Mouse (Mus musculus) forebrain, embryonic 14.5 days (tissue): ENCODE measurements at regions not wholly inside any gene's neighbourhood (a gene's known extent, or its start where the extent isn't known, plus 50 kb on each side); places are given as distances from the start of the nearest gene placed in this dataset.
"Not testable (repeated sequence)": the region's sequence is repeated elsewhere in the genome, so short reads cannot be mapped to it uniquely, and the experiment has no call there.

Experiments used
- ATAC-seq: fragments of 200-750 bp; cut with Nextera tagmentation; 2 replicates; pipeline ENCODE4 v1.8.0; 2017; ENCODE audit warnings: mild to moderate bottlenecking, moderate library complexity
- DNase-seq: peaks from one replicate; pipeline ENCODE4 v3.0.0-alpha.2; 2015; ENCODE audit warnings: low spot score
- H3K27ac ChIP-seq: fragments of 300-500 bp; sonication (generic); 2 replicates; pipeline ENCODE4 v1.5.1; 2014; ENCODE audit warnings: low read depth, mild to moderate bottlenecking, control low read depth, low read length, moderate library complexity
- H3K27me3 ChIP-seq: fragments of 300-500 bp; sonication (generic); replicated peaks from 2 replicates; pipeline ENCODE4 v1.6.1; 2014; ENCODE audit warnings: low read length, control low read depth, mixed read lengths; ENCODE audit not compliant: control insufficient read depth, insufficient read depth
- H3K36me3 ChIP-seq: fragments of 300-500 bp; sonication (generic); 2 replicates; pipeline ENCODE4 v1.6.1; 2014; ENCODE audit warnings: low read length, control low read depth; ENCODE audit not compliant: control insufficient read depth, insufficient read depth
- H3K4me1 ChIP-seq: fragments of 300-500 bp; sonication (generic); 2 replicates; pipeline ENCODE4 v1.6.1; 2014; ENCODE audit warnings: antibody characterized with exemption, low read length, control low read depth; ENCODE audit not compliant: control insufficient read depth, insufficient read depth
- H3K4me2 ChIP-seq: fragments of 300-500 bp; sonication (generic); 2 replicates; pipeline ENCODE4 v1.6.1; 2014; ENCODE audit warnings: mild to moderate bottlenecking, control low read depth, low read length
- H3K4me3 ChIP-seq: fragments of 300-500 bp; sonication (generic); 2 replicates; pipeline ENCODE4 v1.5.1; 2014; ENCODE audit warnings: low read depth, low read length, control low read depth
- H3K9ac ChIP-seq: fragments of 300-500 bp; sonication (generic); 2 replicates; pipeline ENCODE4 v1.6.1; 2014; ENCODE audit warnings: mild to moderate bottlenecking, low read length, control low read depth, moderate library complexity
- H3K9me3 ChIP-seq: fragments of 300-500 bp; sonication (generic); replicated peaks from 2 replicates; pipeline ENCODE4 v1.6.1; 2016; ENCODE audit warnings: low read length, control low read depth, mixed read lengths; ENCODE audit not compliant: control insufficient read depth
- WGBS: fragments of 180-500 bp; shearing (Covaris S2); extraction: QIAGEN DNeasy Blood & Tissue Kit; methylation state at CpG from one replicate; pipeline ENCODE4 v1.1.7; 2014; 5-methylcytosine and 5-hydroxymethylcytosine counted together

GRCm38 (mm10) chr19:17983416-17983815 lies 146.0 kb upstream of the Pcsk5 start:
- Histone ChIP-seq H3K4me1 (no peaks in the 10 kb centered on the region), H3K4me3 (no peak overlapping the region), H3K9ac (no peak overlapping the region), H3K27ac (no peak overlapping the region), H3K4me2 (no peak overlapping the region), H3K9me3 (no peaks in the 10 kb centered on the region), H3K36me3 (no peaks in the 10 kb centered on the region), H3K27me3 (no peaks in the 10 kb centered on the region)
- 95% methylated on average over 1 of the region's 1 CpGs for WGBS
- ATAC-seq (no peak), DNase-seq (no peak)

- Histone ChIP-seq H3K36me3 (no peaks in the 10 kb centered on the region), H3K4me1 (no peaks in the 10 kb centered on the region), H3K9ac (no peak overlapping the region), H3K27me3 (no peaks in the 10 kb centered on the region), H3K9me3 (no peaks in the 10 kb centered on the region), H3K4me3 (no peak overlapping the region), H3K27ac (no peak overlapping the region), H3K4me2 (no peak overlapping the region)
- 90% methylated on average over 1 of the region's 1 CpGs for WGBS
- DNase-seq (no peak), ATAC-seq (no peak)
These were observed 128.1 kb upstream of the Pcsk5 start for GRCm38 (mm10) chr19:17965566-17965965.

- H3K4me3 ChIP-seq: no peak overlapping the region
- H3K27me3 ChIP-seq: no peaks in the 10 kb centered on the region
- H3K4me1 ChIP-seq: no peaks in the 10 kb centered on the region
- DNase-seq (peak; percentile 20), ATAC-seq (no peak)
- H3K4me2 ChIP-seq: no peak overlapping the region
- H3K9ac ChIP-seq: no peak overlapping the region
- H3K27ac ChIP-seq: no peak overlapping the region
- no peaks in the 10 kb centered on the region for H3K36me3 ChIP-seq
- H3K9me3 ChIP-seq: no peaks in the 10 kb centered on the region
These were observed 121.0 kb upstream of the Pcsk5 start for GRCm38 (mm10) chr19:17958440-17958839.

- H3K4me3 ChIP-seq: no peak overlapping the region
- no peak overlapping the region for H3K4me2 ChIP-seq
- H3K9me3 ChIP-seq: no peaks in the 10 kb centered on the region
- H3K27me3 ChIP-seq: no peaks in the 10 kb centered on the region
- no peak for ATAC-seq
- H3K36me3 ChIP-seq: no peaks in the 10 kb centered on the region
- DNase-seq: peak; percentile 11
- no peak overlapping the region for H3K9ac ChIP-seq
- no peaks in the 10 kb centered on the region for H3K4me1 ChIP-seq
- 62% methylated on average over 4 of the region's 4 CpGs for WGBS
- no peak overlapping the region for H3K27ac ChIP-seq
These were observed 95.2 kb upstream of the Pcsk5 start for GRCm38 (mm10) chr19:17932665-17933064.

- H3K4me3 ChIP-seq, H3K27ac ChIP-seq, DNase-seq, H3K9me3 ChIP-seq, H3K36me3 ChIP-seq, H3K4me2 ChIP-seq, H3K27me3 ChIP-seq, ATAC-seq, H3K4me1 ChIP-seq, H3K9ac ChIP-seq: not testable (repeated sequence)
- WGBS: 79% methylated on average over 8 of the region's 8 CpGs
These were observed 89.7 kb upstream of the Pcsk5 start for GRCm38 (mm10) chr19:17927121-17927520.

GRCm38 (mm10) chr19:17907579-17907978 lies 70.1 kb upstream of the Pcsk5 start:
- no peak for DNase-seq
- H3K4me1 ChIP-seq: no peaks in the 10 kb centered on the region
- no peak overlapping the region for H3K9ac ChIP-seq
- no peaks in the 10 kb centered on the region for H3K9me3 ChIP-seq
- no peak overlapping the region for H3K27ac ChIP-seq
- no peaks in the 10 kb centered on the region for H3K27me3 ChIP-seq
- H3K36me3 ChIP-seq: no peaks in the 10 kb centered on the region
- no peak overlapping the region for H3K4me2 ChIP-seq
- no peak overlapping the region for H3K4me3 ChIP-seq
- 82% methylated on average over 1 of the region's 1 CpGs for WGBS
- no peak for ATAC-seq

- no peak for ATAC-seq
- H3K36me3 ChIP-seq: no peaks in the 10 kb centered on the region
- WGBS: 89% methylated on average over 3 of the region's 3 CpGs
These were observed 66.7 kb upstream of the Pcsk5 start for GRCm38 (mm10) chr19:17904120-17904519.

GRCm38 (mm10) chr19:17892615-17893014 lies 55.2 kb upstream of the Pcsk5 start:
- no peak overlapping the region for H3K27ac ChIP-seq

More at GRCm38 (mm10) chr19:17904120-17904519, 66.7 kb upstream of the Pcsk5 start:
- Histone ChIP-seq H3K4me2 (no peak overlapping the region), H3K27me3 (no peaks in the 10 kb centered on the region), H3K4me3 (no peak overlapping the region), H3K27ac (no peak overlapping the region), H3K9ac (no peak overlapping the region), H3K9me3 (no peaks in the 10 kb centered on the region), H3K4me1 (no peaks in the 10 kb centered on the region)
- no peak for DNase-seq

More at GRCm38 (mm10) chr19:17892615-17893014, 55.2 kb upstream of the Pcsk5 start:
- Histone ChIP-seq H3K27me3 (no peaks in the 10 kb centered on the region), H3K9me3 (no peaks in the 10 kb centered on the region), H3K4me1 (no peaks in the 10 kb centered on the region), H3K36me3 (no peaks in the 10 kb centered on the region), H3K4me2 (no peak overlapping the region), H3K4me3 (no peak overlapping the region), H3K9ac (no peak overlapping the region)
- DNase-seq (no peak), ATAC-seq (no peak)
